Mouse (Mus musculus): Measurements from ENCODE around the gene Top3b. TPM values are rescaled to one million over a fixed set of nuclear protein-coding genes. Genes with fewer than 3 reads are reported as not detected.

Gene Top3b
- polyA plus RNA-seq (2014; fragmentation: Nextera tagmentation; extraction: Ambion mirVana): 70.3 and 75.7 TPM in 2 replicates

DNA sequence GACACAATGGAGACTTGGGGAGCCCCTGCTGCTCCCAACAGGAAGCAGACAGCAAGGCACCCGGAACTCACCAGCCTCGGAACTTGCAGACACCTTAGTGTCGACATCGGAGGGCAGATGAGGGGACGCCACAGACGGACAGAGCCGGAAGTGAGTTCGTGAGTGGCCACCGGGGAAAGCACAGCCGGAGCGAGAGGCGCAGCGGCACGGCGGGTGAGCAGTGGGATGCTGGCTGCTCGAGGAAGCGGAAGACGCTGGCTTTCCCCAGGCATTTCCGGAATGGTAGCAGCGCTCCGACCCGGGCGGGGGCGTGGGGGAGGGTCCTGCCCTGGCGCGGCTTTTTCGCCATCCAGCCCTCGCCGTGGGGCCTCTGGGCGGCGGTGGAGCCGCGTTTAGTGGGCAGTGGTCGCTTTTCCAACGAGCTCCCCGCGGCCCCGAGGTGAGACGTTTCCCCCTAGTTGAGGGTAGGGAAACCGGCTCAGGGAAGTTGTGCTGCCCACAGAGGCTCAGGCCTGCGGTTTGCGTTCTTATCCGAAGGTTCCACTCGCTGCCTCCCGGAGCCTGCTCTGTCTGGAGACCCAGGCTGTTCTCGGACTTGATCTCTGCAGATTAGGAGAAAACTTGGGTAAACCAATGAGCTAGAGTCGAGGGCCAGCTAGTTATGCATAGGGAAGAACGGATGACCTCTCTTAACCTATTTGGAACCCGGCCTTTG lies at the start of gene Top3b, which contains the start of gene Vpreb1:
Gene Top3b (plus strand): TSS at position 120 of the 715 bp plus-strand sequence.
Gene Vpreb1 (minus strand): TSS at position 227 of the 715 bp plus-strand sequence.
- peaks cover 3% of the 10 kb centered on the region; the same call in 1 of the 2 replicates for H3K4me1 ChIP-seq (replicated peaks; ENCODE audit: control insufficient read depth, insufficient read depth, low read length)

DNA sequence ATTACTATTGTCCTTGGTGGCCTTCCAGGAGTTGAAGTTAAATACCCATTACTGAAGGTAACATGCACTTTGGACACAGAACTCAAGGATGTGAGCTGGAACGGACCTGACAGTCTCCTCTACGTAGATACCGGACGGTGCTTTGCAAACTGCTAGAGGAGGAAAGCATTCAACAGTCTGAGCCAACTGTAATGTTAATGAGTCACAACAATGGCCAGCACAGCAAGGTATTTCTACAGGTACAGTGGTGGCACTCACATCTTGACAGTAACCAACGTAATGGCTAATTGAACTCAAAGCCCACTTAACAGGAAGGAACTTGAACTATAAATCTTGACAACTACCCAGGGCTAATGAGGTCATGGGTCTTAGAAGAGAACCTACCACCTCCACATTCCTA lies 45.1 kb upstream of the Top3b start:
- 30% methylated on average over 5 of the region's 5 CpGs for WGBS
- ATAC-seq (replicated peaks; ENCODE audit: low FRiP score): no peak
- Histone ChIP-seq H3K4me1 (replicated peaks; ENCODE audit: control insufficient read depth, insufficient read depth, low read length) (no peaks in the 10 kb centered on the region; the same call in 1 of the 2 replicates), H3K4me3 (ENCODE audit: low read depth, low read length) (no peak overlapping the region), H3K9ac (ENCODE audit: low read length) (no peak overlapping the region), H3K27ac (ENCODE audit: low read depth, low read length) (no peak overlapping the region), H3K4me2 (ENCODE audit: low read depth, low read length, severe bottlenecking) (no peak overlapping the region), H3K36me3 (ENCODE audit: control insufficient read depth, insufficient read depth, low read length) (no peaks in the 10 kb centered on the region), H3K27me3 (ENCODE audit: control insufficient read depth, insufficient read depth, low read length) (no peaks in the 10 kb centered on the region), H3K9me3 (ENCODE audit: control insufficient read depth, low read length) (no peaks in the 10 kb centered on the region)
- no peak for DNase-seq (ENCODE audit: low spot score)

More for the DNA sequence above, at the start of gene Top3b, which contains the start of gene Vpreb1:
- H3K9ac ChIP-seq (ENCODE audit: low read length): peak within 1 kb of the TSS; percentile 89
- H3K27ac ChIP-seq (ENCODE audit: low read depth, low read length): peak within 1 kb of the TSS; percentile 91
- H3K27me3 ChIP-seq (ENCODE audit: control insufficient read depth, insufficient read depth, low read length): no peaks in the 10 kb centered on the region
- peak within 1 kb of the TSS; percentile 76 for H3K4me3 ChIP-seq (ENCODE audit: low read depth, low read length)
- ATAC-seq (replicated peaks; ENCODE audit: low FRiP score): peak; percentile 95
- H3K9me3 ChIP-seq (ENCODE audit: control insufficient read depth, low read length): no peaks in the 10 kb centered on the region
- DNase-seq (ENCODE audit: low spot score): peak; percentile 96
- H3K4me2 ChIP-seq (ENCODE audit: low read depth, low read length, severe bottlenecking): peak within 1 kb of the TSS; percentile 70
- H3K36me3 ChIP-seq (ENCODE audit: control insufficient read depth, insufficient read depth, low read length): peaks cover 2% of the 10 kb centered on the region; the same call in 1 of the 2 replicates
- under 1% methylated on average over 46 of the region's 49 CpGs for WGBS

DNA sequence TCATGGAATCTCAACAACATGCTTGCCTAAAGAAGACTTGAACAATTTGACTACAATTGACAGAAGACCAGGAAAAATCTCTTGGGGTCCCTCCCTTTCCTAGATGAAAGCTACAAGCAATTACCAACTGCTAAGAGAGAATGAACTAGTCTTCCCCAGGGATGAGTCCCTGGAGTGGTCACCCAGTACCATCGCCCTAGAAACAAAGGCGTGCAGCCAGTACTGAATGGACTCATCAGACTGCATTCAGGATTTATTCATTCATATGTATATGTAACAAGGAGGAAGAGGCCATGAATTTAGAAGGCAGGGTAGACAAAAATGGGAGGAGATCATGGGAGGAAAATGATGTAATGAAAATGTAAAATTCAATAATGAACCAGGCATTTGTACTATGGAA lies 44.3 kb upstream of the Top3b start:
- no peak for ATAC-seq (replicated peaks; ENCODE audit: low FRiP score)
- H3K36me3 ChIP-seq (ENCODE audit: control insufficient read depth, insufficient read depth, low read length): no peaks in the 10 kb centered on the region
- no peak overlapping the region for H3K4me2 ChIP-seq (ENCODE audit: low read depth, low read length, severe bottlenecking)
- WGBS: 84% methylated on average over 2 of the region's 2 CpGs
- no peak overlapping the region for H3K27ac ChIP-seq (ENCODE audit: low read depth, low read length)
- H3K9ac ChIP-seq (ENCODE audit: low read length): no peak overlapping the region
- H3K4me1 ChIP-seq (replicated peaks; ENCODE audit: control insufficient read depth, insufficient read depth, low read length): no peaks in the 10 kb centered on the region; the same call in 1 of the 2 replicates
- DNase-seq (ENCODE audit: low spot score): no peak
- H3K27me3 ChIP-seq (ENCODE audit: control insufficient read depth, insufficient read depth, low read length): no peaks in the 10 kb centered on the region
- H3K4me3 ChIP-seq (ENCODE audit: low read depth, low read length): no peak overlapping the region
- H3K9me3 ChIP-seq (ENCODE audit: control insufficient read depth, low read length): no peaks in the 10 kb centered on the region

DNA sequence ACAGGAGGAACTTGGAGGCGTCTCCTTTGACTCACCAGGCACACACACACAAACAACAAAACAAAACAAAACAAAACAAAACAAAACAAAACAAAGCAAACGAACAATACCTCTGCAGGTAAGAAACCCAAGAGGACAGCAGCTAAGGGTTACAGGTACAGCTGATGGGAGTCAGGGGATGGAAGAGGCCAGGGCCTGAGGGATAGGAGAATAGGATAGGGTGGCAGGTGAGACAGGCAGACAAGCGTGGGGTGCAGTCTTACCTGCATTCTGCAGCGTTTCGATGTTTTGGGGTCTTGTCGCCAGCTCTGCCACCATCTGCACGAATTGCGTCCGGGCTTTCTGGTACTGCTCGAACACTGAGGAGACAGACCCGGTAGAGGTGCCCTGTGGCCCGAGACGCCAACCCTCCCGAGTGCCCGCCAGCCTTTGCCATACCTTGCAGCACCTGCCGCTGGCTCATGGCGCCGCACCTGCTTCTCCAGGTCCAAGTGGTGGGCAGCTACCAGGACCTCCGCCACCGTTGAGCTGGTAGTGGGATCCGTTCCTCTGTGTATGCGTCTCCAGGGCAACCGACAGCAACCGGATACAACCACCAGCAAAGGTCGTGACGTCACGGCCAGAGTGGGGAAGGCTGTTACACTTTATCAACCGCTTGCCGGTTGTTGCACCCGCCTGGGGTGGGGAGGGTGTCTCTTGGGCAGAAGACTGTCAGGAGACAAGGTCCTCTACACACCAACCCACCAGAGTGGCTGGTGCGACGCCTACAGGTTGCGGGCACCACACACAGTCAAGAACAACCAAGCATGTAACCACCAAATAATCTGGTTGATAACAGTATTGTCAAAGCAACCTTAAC lies 41.5 kb upstream of the Top3b start, which contains the start of gene Spag6l:
Gene Spag6l (minus strand): TSS at position 700 of the 859 bp plus-strand sequence.
- H3K4me3 ChIP-seq (ENCODE audit: low read depth, low read length): peak within 1 kb of the TSS; percentile 43
- peak; percentile 94 for ATAC-seq (replicated peaks; ENCODE audit: low FRiP score)
- H3K27me3 ChIP-seq (ENCODE audit: control insufficient read depth, insufficient read depth, low read length): no peaks in the 10 kb centered on the region
- no peaks in the 10 kb centered on the region; the same call in 1 of the 2 replicates for H3K4me1 ChIP-seq (replicated peaks; ENCODE audit: control insufficient read depth, insufficient read depth, low read length)
- H3K9me3 ChIP-seq (ENCODE audit: control insufficient read depth, low read length): no peaks in the 10 kb centered on the region
- 6% methylated on average over 33 of the region's 33 CpGs for WGBS
- peak; percentile 75 for DNase-seq (ENCODE audit: low spot score)
- H3K36me3 ChIP-seq (ENCODE audit: control insufficient read depth, insufficient read depth, low read length): no peaks in the 10 kb centered on the region
- H3K27ac ChIP-seq (ENCODE audit: low read depth, low read length): no peak within 1 kb of the TSS
- peak within 1 kb of the TSS; percentile 54 for H3K9ac ChIP-seq (ENCODE audit: low read length)
- H3K4me2 ChIP-seq (ENCODE audit: low read depth, low read length, severe bottlenecking): peak within 1 kb of the TSS; percentile 86

DNA sequence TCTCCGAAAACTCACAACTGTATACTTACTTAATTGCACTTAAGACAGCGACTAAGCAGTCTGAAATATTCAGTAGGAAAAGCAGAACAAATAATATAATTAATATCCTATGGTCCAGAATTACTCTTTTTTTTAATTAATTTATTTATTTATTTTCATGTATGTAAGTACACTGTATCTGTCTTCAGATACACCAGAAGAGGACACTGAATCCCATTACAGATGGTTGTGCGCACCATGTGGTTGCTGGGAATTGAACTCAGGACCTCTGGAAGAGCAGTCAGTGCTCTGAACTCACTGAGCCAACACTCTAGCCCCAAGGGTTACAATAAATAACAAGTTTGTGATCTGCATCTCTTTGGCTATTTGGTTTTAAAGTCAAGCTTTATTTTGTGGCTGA lies 40.9 kb upstream of the Top3b start:
- Histone ChIP-seq H3K4me2 (ENCODE audit: low read depth, low read length, severe bottlenecking) (peak overlapping the region; percentile 86; the same call in 1 of the 2 replicates), H3K9ac (ENCODE audit: low read length) (no peak overlapping the region), H3K4me3 (ENCODE audit: low read depth, low read length) (no peak overlapping the region), H3K27me3 (ENCODE audit: control insufficient read depth, insufficient read depth, low read length) (no peaks in the 10 kb centered on the region), H3K4me1 (replicated peaks; ENCODE audit: control insufficient read depth, insufficient read depth, low read length) (no peaks in the 10 kb centered on the region; the same call in 1 of the 2 replicates), H3K9me3 (ENCODE audit: control insufficient read depth, low read length) (no peaks in the 10 kb centered on the region), H3K36me3 (ENCODE audit: control insufficient read depth, insufficient read depth, low read length) (no peaks in the 10 kb centered on the region), H3K27ac (ENCODE audit: low read depth, low read length) (no peak overlapping the region)
- WGBS: 83% methylated on average over 3 of the region's 3 CpGs
- no peak for DNase-seq (ENCODE audit: low spot score)
- ATAC-seq (replicated peaks; ENCODE audit: low FRiP score): no peak; the same call in 1 of the 2 replicates

DNA sequence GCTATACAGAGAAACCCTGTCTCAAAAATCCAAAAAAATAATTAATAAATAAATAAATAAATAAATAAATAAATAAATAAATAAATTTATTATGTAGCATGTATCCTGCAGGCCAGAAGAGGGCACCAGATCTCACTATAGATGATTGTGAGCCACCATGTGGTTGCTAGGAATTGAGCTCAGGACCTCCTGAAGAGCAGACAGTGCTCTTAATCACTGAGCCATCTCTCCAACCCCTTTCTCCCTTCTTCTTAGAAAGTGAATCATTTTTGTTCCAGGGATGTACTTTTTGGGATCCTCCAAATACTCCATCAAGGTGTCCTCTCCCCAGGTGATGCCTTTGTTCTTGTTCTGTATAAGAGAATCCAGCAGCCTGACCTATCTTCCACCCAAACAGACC lies 21.3 kb upstream of the Top3b start:
- Histone ChIP-seq H3K4me2 (ENCODE audit: low read depth, low read length, severe bottlenecking) (no peak overlapping the region), H3K36me3 (ENCODE audit: control insufficient read depth, insufficient read depth, low read length) (no peaks in the 10 kb centered on the region), H3K27ac (ENCODE audit: low read depth, low read length) (no peak overlapping the region), H3K4me1 (replicated peaks; ENCODE audit: control insufficient read depth, insufficient read depth, low read length) (no peaks in the 10 kb centered on the region), H3K9me3 (ENCODE audit: control insufficient read depth, low read length) (no peaks in the 10 kb centered on the region), H3K9ac (ENCODE audit: low read length) (no peak overlapping the region), H3K27me3 (ENCODE audit: control insufficient read depth, insufficient read depth, low read length) (no peaks in the 10 kb centered on the region), H3K4me3 (ENCODE audit: low read depth, low read length) (no peak overlapping the region)
- ATAC-seq (replicated peaks; ENCODE audit: low FRiP score) (no peak), DNase-seq (ENCODE audit: low spot score) (no peak)

DNA sequence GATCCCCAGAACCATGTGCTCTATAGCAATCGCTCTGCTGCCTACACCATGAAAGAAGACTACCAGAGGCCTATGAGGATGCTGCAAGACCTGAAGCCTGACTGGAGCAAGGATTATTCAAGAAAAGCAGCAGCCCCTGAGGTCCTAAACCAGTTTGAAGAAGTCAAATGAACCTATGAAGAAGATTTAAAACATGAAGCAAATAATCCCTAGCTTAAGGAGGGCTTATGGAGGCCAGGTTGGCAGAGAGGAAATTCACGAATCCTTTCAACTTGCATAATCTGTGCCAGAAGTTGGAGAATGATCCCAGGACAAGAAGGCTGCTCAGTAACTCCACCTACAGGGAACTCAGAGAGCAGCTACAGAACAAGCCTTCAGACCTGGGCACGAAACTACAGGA lies 18.1 kb upstream of the Top3b start:
- WGBS: 85% methylated on average over 3 of the region's 3 CpGs
- Histone ChIP-seq H3K4me2 (ENCODE audit: low read depth, low read length, severe bottlenecking) (no peak overlapping the region), H3K36me3 (ENCODE audit: control insufficient read depth, insufficient read depth, low read length) (no peaks in the 10 kb centered on the region), H3K9me3 (ENCODE audit: control insufficient read depth, low read length) (no peaks in the 10 kb centered on the region), H3K4me3 (ENCODE audit: low read depth, low read length) (no peak overlapping the region), H3K4me1 (replicated peaks; ENCODE audit: control insufficient read depth, insufficient read depth, low read length) (no peaks in the 10 kb centered on the region), H3K27me3 (ENCODE audit: control insufficient read depth, insufficient read depth, low read length) (no peaks in the 10 kb centered on the region), H3K27ac (ENCODE audit: low read depth, low read length) (no peak overlapping the region), H3K9ac (ENCODE audit: low read length) (no peak overlapping the region)
- DNase-seq (ENCODE audit: low spot score) (no peak), ATAC-seq (replicated peaks; ENCODE audit: low FRiP score) (no peak)

DNA sequence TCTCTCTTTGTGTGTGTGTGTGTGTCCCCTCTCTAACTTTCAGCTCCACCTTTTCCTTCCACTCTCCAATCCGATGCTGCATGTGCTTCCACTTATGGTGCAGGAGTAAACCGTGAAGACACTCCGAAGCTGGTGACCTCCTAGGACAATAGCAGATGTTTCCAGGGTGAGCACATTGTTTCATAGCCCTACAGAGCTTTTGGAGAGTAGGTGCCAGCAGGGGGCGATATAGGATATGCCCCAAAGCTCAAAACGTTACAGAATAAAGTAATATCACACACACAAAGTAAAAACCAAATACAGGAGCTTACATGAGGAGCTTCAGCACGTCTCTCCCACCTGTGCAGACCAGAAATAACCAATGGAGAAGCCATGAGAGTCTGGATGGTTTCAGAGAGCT lies 15.7 kb upstream of the Top3b start:
- Histone ChIP-seq H3K4me2 (ENCODE audit: low read depth, low read length, severe bottlenecking) (no peak overlapping the region), H3K36me3 (ENCODE audit: control insufficient read depth, insufficient read depth, low read length) (no peaks in the 10 kb centered on the region), H3K4me1 (replicated peaks; ENCODE audit: control insufficient read depth, insufficient read depth, low read length) (no peaks in the 10 kb centered on the region), H3K27me3 (ENCODE audit: control insufficient read depth, insufficient read depth, low read length) (no peaks in the 10 kb centered on the region), H3K4me3 (ENCODE audit: low read depth, low read length) (no peak overlapping the region), H3K9me3 (ENCODE audit: control insufficient read depth, low read length) (no peaks in the 10 kb centered on the region), H3K9ac (ENCODE audit: low read length) (no peak overlapping the region), H3K27ac (ENCODE audit: low read depth, low read length) (no peak overlapping the region)
- ATAC-seq (replicated peaks; ENCODE audit: low FRiP score) (no peak), DNase-seq (ENCODE audit: low spot score) (no peak)
- WGBS: 31% methylated on average over 6 of the region's 6 CpGs
